ENCODE assay signal across 12 mouse cellular contexts in the genomic region with DNA sequence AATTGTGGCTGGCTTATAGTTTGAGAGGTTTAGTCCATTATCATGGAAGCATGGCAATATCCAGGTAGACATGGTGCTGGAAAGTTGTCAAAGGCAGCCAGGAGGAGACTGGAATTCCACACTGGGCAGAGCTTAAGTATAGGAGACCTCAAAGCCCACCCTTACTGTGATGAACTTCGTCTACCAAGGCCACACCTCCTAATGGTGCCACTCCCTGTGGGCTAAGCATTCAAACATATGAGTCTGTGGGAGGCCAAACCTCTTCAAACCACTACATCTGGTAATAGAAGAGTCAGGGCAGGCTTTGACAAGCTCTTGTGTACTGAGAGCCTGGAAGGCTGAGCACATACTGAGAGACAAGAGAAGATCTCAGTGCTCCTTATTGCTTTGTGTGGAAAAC.
"Had no signal": no experiment of that assay in that cellular context is flagged by ENCODE, and none has a peak within 500 bp of the region (broad histone marks: within the 10 kb centered on the region; RNA-seq: fewer than 3 reads in every experiment).

No protein-coding gene starts in this region.

- H3K27ac ChIP-seq: liver, embryonic 13.5 days; lung, embryonic 15.5 days; macrophage; midbrain, embryonic 12.5 days; neural tube, embryonic 13.5 days; stomach, postnatal 0 days had no signal

- H3K9ac ChIP-seq: liver, embryonic 13.5 days; liver, postnatal 0 days; lung, embryonic 15.5 days; midbrain, embryonic 12.5 days; neural tube, embryonic 13.5 days had no signal

- H3K4me3 ChIP-seq: liver, embryonic 13.5 days; lung, embryonic 15.5 days; megakaryocyte, embryonic 14.5 days; midbrain, embryonic 12.5 days; neural tube, embryonic 13.5 days had no signal

- DNase-seq: kidney, adult 8-10 months; kidney, postnatal 25 days; liver; liver, embryonic 13.5 days; liver, postnatal 0 days; lung, postnatal 14 days had no signal

- H3K36me3 ChIP-seq: liver, embryonic 13.5 days; lung, embryonic 15.5 days; midbrain, embryonic 12.5 days; neural tube, embryonic 13.5 days had no signal

- H3K27me3 ChIP-seq: liver, embryonic 13.5 days; lung, embryonic 15.5 days; megakaryocyte, embryonic 14.5 days; midbrain, embryonic 12.5 days; neural tube, embryonic 13.5 days had no signal

- ATAC-seq: liver, postnatal 0 days had no signal

- H3K4me1 ChIP-seq: liver, embryonic 13.5 days; lung, embryonic 15.5 days; megakaryocyte, embryonic 14.5 days; midbrain, embryonic 12.5 days; neural tube, embryonic 13.5 days had no signal

- H3K9me3 ChIP-seq: liver, embryonic 13.5 days; lung, embryonic 15.5 days; midbrain, embryonic 12.5 days; neural tube, embryonic 13.5 days had no signal

- H3K4me2 ChIP-seq: liver, embryonic 13.5 days; lung, embryonic 15.5 days; midbrain, embryonic 12.5 days; neural tube, embryonic 13.5 days had no signal
